Mouse (Mus musculus) yolk sac, embryonic 10.5 days (tissue): ENCODE measurements at regions not wholly inside any gene's neighbourhood (a gene's known extent, or its start where the extent isn't known, plus 50 kb on each side); places are given as distances from the start of the nearest gene placed in this dataset.

Source experiments
- DNase-seq: peaks from one replicate; pipeline ENCODE4 v3.0.0-alpha.2; 2017; ENCODE audit warnings: low spot score

- DNase-seq: no peak
Observed at GRCm38 (mm10) chr1:90268131-90268691, 64.4 kb downstream of the Ackr3 start.

- DNase-seq: no peak
Observed at GRCm38 (mm10) chr1:90268951-90269350, 65.2 kb downstream of the Ackr3 start.

GRCm38 (mm10) chr1:90269836-90270235, 66.1 kb downstream of the Ackr3 start:
- DNase-seq: no peak

- DNase-seq: no peak
Observed at GRCm38 (mm10) chr1:90271326-90271725, 67.5 kb downstream of the Ackr3 start.

- DNase-seq: no peak
Observed at GRCm38 (mm10) chr1:90272411-90272810, 68.6 kb downstream of the Ackr3 start.

- no peak for DNase-seq
Observed at GRCm38 (mm10) chr1:90272830-90273628, 69.2 kb downstream of the Ackr3 start.

- DNase-seq: no peak
Observed at GRCm38 (mm10) chr1:90273629-90273928, 69.8 kb downstream of the Ackr3 start.

- DNase-seq: no peak
Observed at GRCm38 (mm10) chr1:90274968-90275651, 71.3 kb downstream of the Ackr3 start.

- no peak for DNase-seq
Observed at GRCm38 (mm10) chr1:90275786-90276520, 72.2 kb downstream of the Ackr3 start.

GRCm38 (mm10) chr1:90277486-90278255, 73.9 kb downstream of the Ackr3 start:
- no peak for DNase-seq

- no peak for DNase-seq
Observed at GRCm38 (mm10) chr1:90279066-90279839, 75.5 kb downstream of the Ackr3 start.

- DNase-seq: no peak
Observed at GRCm38 (mm10) chr1:90280227-90280626, 76.4 kb downstream of the Ackr3 start.

- DNase-seq: no peak
Observed at GRCm38 (mm10) chr1:90281255-90281654, 77.5 kb downstream of the Ackr3 start.

- DNase-seq: no peak
Observed at GRCm38 (mm10) chr1:90281956-90282355, 78.2 kb downstream of the Ackr3 start.

- DNase-seq: no peak
Observed at GRCm38 (mm10) chr1:90282367-90282766, 78.6 kb downstream of the Ackr3 start.

GRCm38 (mm10) chr1:90283176-90283775, 79.5 kb downstream of the Ackr3 start:
- DNase-seq: no peak

GRCm38 (mm10) chr1:90283912-90284636, 80.3 kb downstream of the Ackr3 start:
- no peak for DNase-seq

GRCm38 (mm10) chr1:90285318-90285717, 81.5 kb downstream of the Ackr3 start:
- no peak for DNase-seq

GRCm38 (mm10) chr1:90287251-90287650, 83.5 kb downstream of the Ackr3 start:
- DNase-seq: no peak
